Mouse (Mus musculus) C2C12 (cell line): ENCODE data around the gene Nfic.

ENCODE experiments used
- CEBPB ChIP-seq: IDR thresholded peaks from one replicate; pipeline ENCODE4 v1.6.1; 2011; ENCODE audit warnings: low read depth, mild to moderate bottlenecking, control low read depth, moderate library complexity
- CTCF ChIP-seq: IDR thresholded peaks from one replicate; pipeline ENCODE4 v1.5.1; 2011; ENCODE audit not compliant: control insufficient read depth, insufficient read depth, insufficient read length
- FOSL1 ChIP-seq: IDR thresholded peaks from one replicate; pipeline ENCODE4 v1.8.0; 2011; ENCODE audit warnings: mild to moderate bottlenecking, low read length; ENCODE audit not compliant: poor library complexity, insufficient read depth, severe bottlenecking
- USF1 ChIP-seq: IDR thresholded peaks from one replicate; pipeline ENCODE4 v1.6.1; 2011; ENCODE audit warnings: low read depth, mild to moderate bottlenecking, control low read depth, moderate library complexity

GRCm38 (mm10) chr10:81409330-81409729 lies 46.1 kb downstream of the Nfic start:
- TF ChIP-seq CTCF (no peak), FOSL1 (peak; percentile 19), USF1 (no peak), CEBPB (no peak)
